Mouse (Mus musculus) right cerebral cortex, postnatal 14 days (tissue): ENCODE results near the gene Numbl.
A peak's percentile ranks its signal among the peaks of the same experiment; 100 is the strongest.

ENCODE experiments used
- DNase-seq: peaks from one replicate; pipeline ENCODE4 v3.0.0; 2022

The Numbl gene

GRCm38 (mm10) chr7:27298033-27298610 lies 39.9 kb downstream of the Numbl start:
- no peak for DNase-seq

- DNase-seq: no peak
These were observed 40.6 kb downstream of the Numbl start for GRCm38 (mm10) chr7:27298816-27299215.

GRCm38 (mm10) chr7:27300351-27300750 lies 42.1 kb downstream of the Numbl start:
- no peak for DNase-seq

GRCm38 (mm10) chr7:27300801-27301200 lies 42.6 kb downstream of the Numbl start:
- DNase-seq: no peak

- peak; percentile 76 for DNase-seq
These were observed 43.9 kb downstream of the Numbl start for GRCm38 (mm10) chr7:27302172-27302571.

GRCm38 (mm10) chr7:27305091-27305730 lies 47.0 kb downstream of the Numbl start:
- DNase-seq: no peak

GRCm38 (mm10) chr7:27306161-27307160 lies 48.2 kb downstream of the Numbl start:
- no peak for DNase-seq

- DNase-seq: no peak
These were observed 49.3 kb downstream of the Numbl start for GRCm38 (mm10) chr7:27307551-27307950.

GRCm38 (mm10) chr7:27308821-27309549 lies 50.8 kb downstream of the Numbl start:
- DNase-seq: no peak

- DNase-seq: no peak
These were observed 51.6 kb downstream of the Numbl start for GRCm38 (mm10) chr7:27309832-27310231.

- no peak for DNase-seq
These were observed 52.1 kb downstream of the Numbl start for GRCm38 (mm10) chr7:27310306-27310705.

GRCm38 (mm10) chr7:27310996-27311535 lies 52.8 kb downstream of the Numbl start:
- no peak for DNase-seq

- DNase-seq: no peak
These were observed 53.5 kb downstream of the Numbl start for GRCm38 (mm10) chr7:27311651-27312284.

GRCm38 (mm10) chr7:27314393-27314792 lies 56.2 kb downstream of the Numbl start:
- no peak for DNase-seq

GRCm38 (mm10) chr7:27315958-27316357 lies 57.7 kb downstream of the Numbl start:
- DNase-seq: no peak

GRCm38 (mm10) chr7:27319411-27319810 lies 61.2 kb downstream of the Numbl start:
- DNase-seq: no peak

- DNase-seq: no peak
These were observed 64.1 kb downstream of the Numbl start for GRCm38 (mm10) chr7:27322291-27322690.

- no peak for DNase-seq
These were observed 64.8 kb downstream of the Numbl start for GRCm38 (mm10) chr7:27323001-27323400.

- no peak for DNase-seq
These were observed 65.9 kb downstream of the Numbl start for GRCm38 (mm10) chr7:27324161-27324560.

GRCm38 (mm10) chr7:27324928-27325327 lies 66.7 kb downstream of the Numbl start:
- DNase-seq: no peak

- no peak for DNase-seq
These were observed 67.5 kb downstream of the Numbl start for GRCm38 (mm10) chr7:27325697-27326096.
